Mouse (Mus musculus): ENCODE measurements around the gene Inip. TPM values are rescaled to one million over a fixed set of nuclear protein-coding genes. Genes with fewer than 3 reads are reported as not detected.
"Not testable (repeated sequence)": the region's sequence is repeated elsewhere in the genome, so short reads cannot be mapped to it uniquely, and the experiment has no call there.

The Inip gene
- total and polyA plus RNA-seq, 2 experiments from 2014 or later = 20.8 to 35.8 TPM

- no peak for TF ChIP-seq CTCF (IDR thresholded peaks at IDR 0.05)
- no peaks in the 10 kb centered on the region for H3K9me3 ChIP-seq (ENCODE audit: low read length)
- H3K36me3 ChIP-seq (ENCODE audit: insufficient read depth, low read length) = no peaks in the 10 kb centered on the region
- no peak overlapping the region for H3K4me3 ChIP-seq (ENCODE audit: low read depth, low read length)
- no peaks in the 10 kb centered on the region for H3K27me3 ChIP-seq (ENCODE audit: insufficient read depth, low read length)
- H3K4me1 ChIP-seq (ENCODE audit: insufficient read depth, low read length) = peaks cover 3% of the 10 kb centered on the region; the same call in 1 of the 2 replicates
- ATAC-seq (ENCODE audit: low FRiP score) (no peak), DNase-seq (ENCODE audit: low spot score) (no peak)
- H3K4me2 ChIP-seq (ENCODE audit: low read depth, low read length, poor library complexity, severe bottlenecking) = no peak overlapping the region
- no peak overlapping the region for H3K27ac ChIP-seq (ENCODE audit: low read depth, low read length)
- 85% methylated on average over 5 of the region's 5 CpGs for WGBS
- no peak overlapping the region for H3K9ac ChIP-seq (replicated peaks; ENCODE audit: low read length, poor library complexity, severe bottlenecking)
These were observed 2.0 kb upstream of the Inip start for GRCm38 (mm10) chr4:59803358-59803757.

GRCm38 (mm10) chr4:59802792-59803191 lies 1.4 kb upstream of the Inip start:
- no peak for TF ChIP-seq CTCF (IDR thresholded peaks at IDR 0.05)
- Histone ChIP-seq H3K36me3 (ENCODE audit: insufficient read depth, low read length) (no peaks in the 10 kb centered on the region), H3K27me3 (ENCODE audit: insufficient read depth, low read length) (no peaks in the 10 kb centered on the region), H3K9me3 (ENCODE audit: low read length) (no peaks in the 10 kb centered on the region), H3K4me3 (ENCODE audit: low read depth, low read length) (no peak overlapping the region), H3K27ac (ENCODE audit: low read depth, low read length) (no peak overlapping the region), H3K9ac (replicated peaks; ENCODE audit: low read length, poor library complexity, severe bottlenecking) (no peak overlapping the region), H3K4me1 (ENCODE audit: insufficient read depth, low read length) (peaks cover 2% of the 10 kb centered on the region; the same call in 1 of the 2 replicates), H3K4me2 (ENCODE audit: low read depth, low read length, poor library complexity, severe bottlenecking) (no peak overlapping the region)
- 79% methylated on average over 4 of the region's 4 CpGs for WGBS
- DNase-seq (ENCODE audit: low spot score) = no peak
- ATAC-seq (ENCODE audit: low FRiP score) = no peak

- ATAC-seq (ENCODE audit: low FRiP score) = no peak
- Histone ChIP-seq H3K27me3 (ENCODE audit: insufficient read depth, low read length) (no peaks in the 10 kb centered on the region), H3K36me3 (ENCODE audit: insufficient read depth, low read length) (no peaks in the 10 kb centered on the region), H3K4me1 (ENCODE audit: insufficient read depth, low read length) (no peaks in the 10 kb centered on the region), H3K4me3 (ENCODE audit: low read depth, low read length) (no peak overlapping the region), H3K9me3 (ENCODE audit: low read length) (no peaks in the 10 kb centered on the region), H3K9ac (replicated peaks; ENCODE audit: low read length, poor library complexity, severe bottlenecking) (no peak overlapping the region), H3K4me2 (ENCODE audit: low read depth, low read length, poor library complexity, severe bottlenecking) (no peak overlapping the region), H3K27ac (ENCODE audit: low read depth, low read length) (no peak overlapping the region)
- WGBS = 79% methylated on average over 6 of the region's 6 CpGs
- TF ChIP-seq CTCF (IDR thresholded peaks at IDR 0.05) = no peak
- DNase-seq (ENCODE audit: low spot score) = no peak
These were observed 718 bp upstream of the Inip start for GRCm38 (mm10) chr4:59802107-59802506.

- Histone ChIP-seq H3K27me3 (ENCODE audit: insufficient read depth, low read length) (no peaks in the 10 kb centered on the region), H3K36me3 (ENCODE audit: insufficient read depth, low read length) (no peaks in the 10 kb centered on the region), H3K27ac (ENCODE audit: low read depth, low read length) (no peak overlapping the region), H3K4me2 (ENCODE audit: low read depth, low read length, poor library complexity, severe bottlenecking) (no peak overlapping the region), H3K9me3 (ENCODE audit: low read length) (no peaks in the 10 kb centered on the region), H3K9ac (replicated peaks; ENCODE audit: low read length, poor library complexity, severe bottlenecking) (no peak overlapping the region), H3K4me1 (ENCODE audit: insufficient read depth, low read length) (no peaks in the 10 kb centered on the region), H3K4me3 (ENCODE audit: low read depth, low read length) (no peak overlapping the region)
- ATAC-seq (ENCODE audit: low FRiP score) (no peak), DNase-seq (ENCODE audit: low spot score) (no peak)
- TF ChIP-seq CTCF (IDR thresholded peaks at IDR 0.05) = no peak
- 87% methylated on average over 5 of the region's 5 CpGs for WGBS
These were observed 1.2 kb downstream of the Inip start for GRCm38 (mm10) chr4:59800181-59800580.

- Histone ChIP-seq H3K9me3 (ENCODE audit: low read length) (no peaks in the 10 kb centered on the region), H3K4me1 (ENCODE audit: insufficient read depth, low read length) (no peaks in the 10 kb centered on the region), H3K27ac (ENCODE audit: low read depth, low read length) (no peak overlapping the region), H3K4me3 (ENCODE audit: low read depth, low read length) (no peak overlapping the region), H3K36me3 (ENCODE audit: insufficient read depth, low read length) (no peaks in the 10 kb centered on the region), H3K27me3 (ENCODE audit: insufficient read depth, low read length) (no peaks in the 10 kb centered on the region), H3K9ac (replicated peaks; ENCODE audit: low read length, poor library complexity, severe bottlenecking) (no peak overlapping the region), H3K4me2 (ENCODE audit: low read depth, low read length, poor library complexity, severe bottlenecking) (no peak overlapping the region)
- TF ChIP-seq CTCF (IDR thresholded peaks at IDR 0.05) = no peak
- WGBS = 92% methylated on average over 2 of the region's 2 CpGs
- ATAC-seq (ENCODE audit: low FRiP score) (no peak), DNase-seq (ENCODE audit: low spot score) (no peak)
These were observed 5.5 kb downstream of the Inip start for GRCm38 (mm10) chr4:59795788-59796455.

GRCm38 (mm10) chr4:59794116-59794515 lies 7.3 kb downstream of the Inip start:
- Histone ChIP-seq H3K4me2 (ENCODE audit: low read depth, low read length, poor library complexity, severe bottlenecking) (no peak overlapping the region), H3K36me3 (ENCODE audit: insufficient read depth, low read length) (no peaks in the 10 kb centered on the region), H3K9ac (replicated peaks; ENCODE audit: low read length, poor library complexity, severe bottlenecking) (no peak overlapping the region), H3K27me3 (ENCODE audit: insufficient read depth, low read length) (no peaks in the 10 kb centered on the region), H3K4me3 (ENCODE audit: low read depth, low read length) (no peak overlapping the region), H3K27ac (ENCODE audit: low read depth, low read length) (no peak overlapping the region), H3K9me3 (ENCODE audit: low read length) (no peaks in the 10 kb centered on the region), H3K4me1 (ENCODE audit: insufficient read depth, low read length) (no peaks in the 10 kb centered on the region)
- WGBS = 79% methylated on average over 2 of the region's 2 CpGs
- DNase-seq (ENCODE audit: low spot score) (no peak), ATAC-seq (ENCODE audit: low FRiP score) (no peak)
- TF ChIP-seq CTCF (IDR thresholded peaks at IDR 0.05) = peak; percentile 20

GRCm38 (mm10) chr4:59793626-59794025 lies 7.8 kb downstream of the Inip start:
- not testable (repeated sequence) for H3K4me1 ChIP-seq (ENCODE audit: insufficient read depth, low read length); H3K9ac ChIP-seq (replicated peaks; ENCODE audit: low read length, poor library complexity, severe bottlenecking); H3K9me3 ChIP-seq (ENCODE audit: low read length); ATAC-seq (ENCODE audit: low FRiP score); H3K36me3 ChIP-seq (ENCODE audit: insufficient read depth, low read length); H3K4me2 ChIP-seq (ENCODE audit: low read depth, low read length, poor library complexity, severe bottlenecking); H3K4me3 ChIP-seq (ENCODE audit: low read depth, low read length); H3K27me3 ChIP-seq (ENCODE audit: insufficient read depth, low read length); DNase-seq (ENCODE audit: low spot score); H3K27ac ChIP-seq (ENCODE audit: low read depth, low read length)
- 81% methylated on average over 2 of the region's 2 CpGs for WGBS

Measured in midbrain, postnatal 0 days (tissue).